Mouse (Mus musculus) bone marrow macrophage, adult 2 months (primary cell): ENCODE data around the gene Pla2g5.

Experiments used
- CTCF ChIP-seq: IDR thresholded peaks from 2 replicates; pipeline ENCODE4 v1.5.1; 2012; ENCODE audit warnings: low read depth, mild to moderate bottlenecking, low read length, moderate library complexity
- POLR2A ChIP-seq: IDR thresholded peaks from 2 replicates; pipeline ENCODE4 v1.6.1; 2012; ENCODE audit warnings: mild to moderate bottlenecking, low read depth, low read length, borderline replicate concordance

DNA sequence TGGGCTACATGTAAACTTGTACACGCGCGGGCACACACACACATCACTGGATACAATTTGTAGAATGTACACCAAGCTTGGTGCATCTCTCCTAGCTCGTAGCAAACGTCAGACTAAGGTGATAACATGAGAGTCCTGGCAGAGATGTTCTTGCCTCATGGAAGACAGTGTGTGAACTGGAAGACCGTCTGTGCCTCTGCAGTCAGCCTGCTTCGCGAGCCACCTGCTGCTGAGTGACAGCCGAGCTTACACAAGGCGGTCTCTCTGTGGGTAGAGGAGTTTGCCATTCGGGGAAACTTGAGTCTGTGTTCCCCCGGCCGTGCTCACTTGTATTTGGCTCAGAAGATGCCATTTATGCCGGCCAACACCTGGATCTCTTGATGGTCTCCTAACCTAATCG is 4.8 kb downstream of the Pla2g5 start:
- TF ChIP-seq CTCF, result no peak
- no peak for TF ChIP-seq POLR2A
